Mouse (Mus musculus) midbrain, embryonic 13.5 days (tissue): ENCODE measurements around the gene Fcgr4. TPM values are rescaled to one million over a fixed set of nuclear protein-coding genes. Genes with fewer than 3 reads are reported as not detected.

Source experiments
- ATAC-seq: fragments of 200-750 bp; cut with Nextera tagmentation; 2 replicates; pipeline ENCODE4 v1.8.0; 2017; ENCODE audit warnings: mild to moderate bottlenecking, moderate TSS enrichment, moderate library complexity
- H3K27ac ChIP-seq: fragments of 300-500 bp; sonication (generic); 2 replicates; pipeline ENCODE4 v1.5.1; 2015; ENCODE audit warnings: inconsistent platforms, mild to moderate bottlenecking, moderate library complexity
- H3K27me3 ChIP-seq: fragments of 300-500 bp; sonication (generic); 2 replicates; pipeline ENCODE4 v1.6.1; 2015; ENCODE audit warnings: mild to moderate bottlenecking, inconsistent platforms
- H3K36me3 ChIP-seq: fragments of 300-500 bp; sonication (generic); 2 replicates; pipeline ENCODE4 v1.6.1; 2015; ENCODE audit warnings: mild to moderate bottlenecking, inconsistent platforms
- H3K4me1 ChIP-seq: fragments of 300-500 bp; sonication (generic); replicated peaks from 2 replicates; pipeline ENCODE4 v1.6.1; 2015; ENCODE audit warnings: inconsistent platforms
- H3K4me2 ChIP-seq: fragments of 300-500 bp; sonication (generic); replicated peaks from 2 replicates; pipeline ENCODE4 v1.6.1; 2015; ENCODE audit warnings: moderate library complexity, mild to moderate bottlenecking, inconsistent platforms
- H3K4me3 ChIP-seq: fragments of 300-500 bp; sonication (generic); replicated peaks from 2 replicates; pipeline ENCODE4 v1.5.1; 2015; ENCODE audit warnings: mild to moderate bottlenecking, inconsistent platforms
- H3K9ac ChIP-seq: fragments of 300-500 bp; sonication (generic); replicated peaks from 2 replicates; pipeline ENCODE4 v1.6.1; 2015; ENCODE audit warnings: mild to moderate bottlenecking, inconsistent platforms
- H3K9me3 ChIP-seq: fragments of 300-500 bp; sonication (generic); 2 replicates; pipeline ENCODE4 v1.6.1; 2016; ENCODE audit warnings: mild to moderate bottlenecking, inconsistent platforms
- WGBS: fragments of 180-500 bp; shearing (Covaris S2); methylation state at CpG from one replicate; pipeline ENCODE4 v1.1.7; 2015; 5-methylcytosine and 5-hydroxymethylcytosine counted together
- polyA plus RNA-seq: library from polyadenylated mRNA; unstranded; fragments of >200 nt; fragmentation: Nextera tagmentation; extraction: Ambion mirVana; gene quantifications from 2 replicates; pipeline ENCODE4 v1.2.1, GENCODE M21; 2015

Gene Fcgr4
- polyA plus RNA-seq, 1 experiment from 2014 or later = not detected

DNA sequence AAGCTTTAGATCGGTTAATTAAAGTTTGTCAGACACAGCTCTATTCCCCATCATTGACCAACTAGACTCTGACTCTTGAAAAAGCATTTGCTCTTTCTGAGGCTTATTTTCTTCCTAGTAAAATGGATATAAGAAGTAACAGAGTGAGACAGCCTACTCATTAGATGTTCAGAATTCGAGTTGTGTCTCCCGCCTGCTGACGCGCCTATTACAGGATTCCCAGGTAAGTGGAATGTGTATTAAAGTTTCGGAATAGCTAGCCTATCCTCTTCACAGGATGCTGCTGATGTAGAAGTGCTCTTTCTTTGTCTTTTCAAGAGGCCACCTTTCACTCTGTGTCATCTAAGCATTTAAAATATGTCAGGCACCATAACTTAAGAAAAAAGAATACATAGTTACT, 20.4 kb downstream of the Fcgr4 start:
- peaks cover 10% of the 10 kb centered on the region for H3K27me3 ChIP-seq
- H3K27ac ChIP-seq = no peak overlapping the region
- H3K36me3 ChIP-seq = no peaks in the 10 kb centered on the region
- peaks cover 15% of the 10 kb centered on the region for H3K4me1 ChIP-seq
- 0 out of 2 replicates have a peak overlapping the region, but pooled peaks have one; percentile 86 for H3K4me3 ChIP-seq
- H3K4me2 ChIP-seq = 0 out of 2 replicates have a peak overlapping the region, but pooled peaks have one; percentile 20
- 79% methylated on average over 6 of the region's 6 CpGs for WGBS
- no peak for ATAC-seq
- no peak overlapping the region for H3K9ac ChIP-seq
- no peaks in the 10 kb centered on the region for H3K9me3 ChIP-seq

DNA sequence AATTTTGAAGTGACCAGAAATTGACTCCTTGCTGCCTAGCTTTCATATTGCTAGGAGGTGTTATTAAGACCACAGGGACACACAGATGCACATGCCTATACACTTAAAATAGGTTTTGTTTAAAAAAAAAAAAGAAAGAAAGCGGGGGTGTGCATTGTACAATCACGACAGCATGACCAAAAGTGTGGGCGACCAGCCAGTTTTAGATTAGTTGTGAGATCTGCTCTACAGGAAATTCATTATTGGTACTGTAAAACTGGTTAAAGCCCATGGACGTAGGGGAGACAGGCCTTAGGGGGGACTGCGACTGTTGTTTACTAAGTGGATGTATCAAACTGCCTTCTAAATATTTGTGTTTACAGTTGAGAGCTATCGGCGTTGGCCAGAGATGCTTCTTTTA, 21.2 kb downstream of the Fcgr4 start:
- H3K36me3 ChIP-seq = no peaks in the 10 kb centered on the region
- WGBS = 91% methylated on average over 7 of the region's 7 CpGs

DNA sequence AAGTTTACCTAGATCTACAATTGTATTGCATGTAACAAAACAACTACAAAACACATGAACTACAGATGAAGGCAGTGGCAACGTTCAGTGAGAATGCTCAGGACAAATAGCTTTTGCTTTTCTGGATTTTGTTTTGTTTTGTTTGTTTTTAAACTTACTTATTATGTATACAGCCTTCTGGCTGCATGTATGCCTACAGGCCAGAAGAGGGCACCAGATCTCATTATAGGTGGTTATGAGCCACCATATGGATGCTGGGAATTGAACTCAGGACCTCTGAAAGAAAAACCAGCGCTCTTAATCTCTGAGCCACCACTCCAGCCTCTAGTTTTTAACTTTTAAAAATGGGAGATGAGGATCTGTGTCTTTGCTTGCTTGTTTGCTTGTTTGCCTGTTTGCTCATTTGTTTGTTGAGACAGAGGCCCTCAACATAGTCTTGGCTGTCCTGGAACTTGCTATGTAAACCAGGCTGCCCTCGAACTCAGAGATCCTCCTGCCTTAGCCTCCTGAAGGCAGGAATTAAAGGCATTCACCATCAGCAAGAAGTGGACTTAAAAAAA, 25.0 kb downstream of the Fcgr4 start:
- H3K9me3 ChIP-seq = no peaks in the 10 kb centered on the region
- peaks cover 4% of the 10 kb centered on the region for H3K4me1 ChIP-seq
- peak overlapping the region; percentile 80 for H3K27ac ChIP-seq
- 68% methylated on average over 3 of the region's 3 CpGs for WGBS
- H3K4me3 ChIP-seq = peak overlapping the region; percentile 66
- ATAC-seq = no peak
- H3K4me2 ChIP-seq = peak overlapping the region; percentile 52
- no peaks in the 10 kb centered on the region for H3K27me3 ChIP-seq
- H3K9ac ChIP-seq = peak overlapping the region; percentile 61
- H3K36me3 ChIP-seq = no peaks in the 10 kb centered on the region

More for the DNA sequence above, 21.2 kb downstream of the Fcgr4 start:
- Histone ChIP-seq H3K4me3 (no peak overlapping the region), H3K27ac (no peak overlapping the region), H3K4me2 (no peak overlapping the region), H3K27me3 (peaks cover 10% of the 10 kb centered on the region), H3K4me1 (peaks cover 9% of the 10 kb centered on the region), H3K9me3 (no peaks in the 10 kb centered on the region), H3K9ac (no peak overlapping the region)
- no peak for ATAC-seq

DNA sequence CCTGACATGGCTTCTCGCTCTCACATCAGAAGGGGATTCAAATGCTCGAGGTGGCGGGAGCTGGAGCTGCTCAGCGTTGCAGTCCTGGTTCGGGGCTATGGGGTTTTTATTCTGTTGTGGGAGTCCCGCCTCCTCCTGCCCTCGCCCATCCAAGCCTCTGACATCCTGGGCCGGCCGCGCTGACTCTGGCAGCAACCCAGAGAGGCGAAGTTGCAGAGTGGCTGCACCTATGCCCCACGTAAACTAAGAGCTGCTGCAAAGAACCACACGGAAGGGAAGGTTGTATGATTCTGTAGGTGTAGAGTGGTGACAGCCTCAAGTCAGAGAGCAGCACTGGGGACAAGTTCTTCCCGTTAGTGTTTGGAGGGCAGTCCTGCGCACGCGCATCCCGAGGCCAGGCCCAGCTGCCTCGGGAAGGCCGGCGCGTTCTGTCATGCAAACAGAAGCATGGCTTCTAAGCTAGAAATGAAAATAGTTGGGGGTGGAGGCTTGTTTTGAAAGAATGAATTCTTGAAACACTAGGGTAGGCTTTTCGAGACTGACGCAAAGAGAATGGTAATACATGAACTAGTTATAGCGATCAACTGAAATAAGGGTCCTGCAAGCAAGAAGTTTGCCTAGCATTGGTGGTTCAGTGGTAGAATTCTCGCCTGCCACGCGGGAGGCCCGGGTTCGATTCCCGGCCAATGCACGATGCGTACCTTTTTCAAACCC, 25.8 kb downstream of the Fcgr4 start:
- Histone ChIP-seq H3K27me3 (no peaks in the 10 kb centered on the region), H3K4me2 (peak overlapping the region; percentile 52), H3K9me3 (no peaks in the 10 kb centered on the region), H3K4me3 (peak overlapping the region; percentile 66), H3K4me1 (peaks cover 4% of the 10 kb centered on the region), H3K9ac (peak overlapping the region; percentile 61), H3K36me3 (no peaks in the 10 kb centered on the region), H3K27ac (peak overlapping the region; percentile 80)
- under 1% methylated on average over 33 of the region's 33 CpGs for WGBS
- peak; percentile 97 for ATAC-seq

DNA sequence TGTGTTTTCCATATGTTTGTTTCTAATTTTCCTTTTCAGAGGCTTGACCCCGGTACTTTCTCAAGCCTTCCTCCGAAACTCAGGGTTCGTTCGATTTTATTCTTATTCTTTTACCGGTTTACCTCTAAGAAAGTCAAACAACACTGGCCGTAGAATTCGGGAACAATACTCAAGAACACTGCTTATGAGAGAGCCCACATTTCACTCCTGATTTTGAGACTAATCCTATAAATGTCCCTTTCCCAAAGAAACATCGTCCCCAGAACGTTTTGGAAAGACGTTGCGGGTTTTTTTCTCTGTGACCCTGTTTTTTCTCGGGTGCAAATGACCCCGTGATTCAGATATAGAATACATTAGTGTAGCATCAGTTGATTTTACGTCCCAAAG, 26.4 kb downstream of the Fcgr4 start:
- Histone ChIP-seq H3K27me3 (no peaks in the 10 kb centered on the region), H3K4me2 (peak overlapping the region; percentile 50), H3K4me3 (peak overlapping the region; percentile 66), H3K4me1 (peaks cover 4% of the 10 kb centered on the region), H3K9ac (peak overlapping the region; percentile 40), H3K36me3 (no peaks in the 10 kb centered on the region), H3K9me3 (no peaks in the 10 kb centered on the region), H3K27ac (no peak overlapping the region)
- 5% methylated on average over 14 of the region's 14 CpGs for WGBS
- ATAC-seq = no peak; the same call in 1 of the 2 replicates

DNA sequence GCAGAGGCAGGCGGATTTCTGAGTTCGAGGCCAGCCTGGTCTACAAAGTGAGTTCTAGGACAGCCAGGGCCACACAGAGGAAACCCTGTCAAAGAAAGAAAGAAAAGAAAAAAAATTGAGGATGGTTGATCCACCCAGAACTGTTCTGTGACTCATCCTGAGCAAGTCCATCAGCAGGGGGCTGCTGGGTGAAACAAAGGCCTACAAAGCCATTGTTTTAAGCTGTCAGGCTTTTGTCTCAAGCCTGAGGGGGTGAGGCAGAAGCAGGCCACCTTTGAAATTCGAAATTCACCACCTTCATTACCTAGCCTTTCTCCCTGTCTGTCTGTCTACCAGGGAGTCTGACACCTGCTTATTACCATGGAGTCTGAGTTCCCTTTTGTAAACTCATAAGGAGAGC, 27.8 kb downstream of the Fcgr4 start:
- Histone ChIP-seq H3K9ac (no peak overlapping the region), H3K9me3 (no peaks in the 10 kb centered on the region), H3K4me1 (peaks cover 4% of the 10 kb centered on the region), H3K4me2 (no peak overlapping the region), H3K4me3 (no peak overlapping the region), H3K27ac (no peak overlapping the region), H3K27me3 (no peaks in the 10 kb centered on the region), H3K36me3 (no peaks in the 10 kb centered on the region)
- WGBS = 76% methylated on average over 3 of the region's 3 CpGs
- no peak for ATAC-seq

DNA sequence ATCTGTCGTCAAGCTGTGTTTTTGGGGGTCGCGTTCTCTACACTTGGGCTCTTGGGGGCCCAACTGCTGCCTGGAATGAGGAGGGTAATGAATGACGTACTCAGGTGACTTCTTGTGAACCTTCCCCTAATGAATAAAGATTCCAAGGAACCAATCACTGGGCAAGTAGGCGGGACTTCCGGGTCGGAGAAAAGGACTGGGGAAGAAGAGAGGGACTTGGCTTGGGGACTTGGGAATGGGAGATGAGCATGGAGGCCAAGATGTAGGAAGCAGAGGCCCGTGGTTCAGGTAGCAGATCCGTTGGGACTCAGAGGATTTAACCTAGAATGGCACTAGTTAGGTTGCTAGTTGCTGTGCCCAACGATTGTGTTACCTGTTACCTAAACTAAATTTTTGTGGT, 30.5 kb downstream of the Fcgr4 start:
- Histone ChIP-seq H3K36me3 (no peaks in the 10 kb centered on the region), H3K27ac (no peak overlapping the region), H3K9ac (no peak overlapping the region), H3K27me3 (no peaks in the 10 kb centered on the region), H3K4me3 (0 out of 2 replicates have a peak overlapping the region, but pooled peaks have one; percentile 9), H3K9me3 (no peaks in the 10 kb centered on the region), H3K4me1 (peaks cover 4% of the 10 kb centered on the region), H3K4me2 (peak overlapping the region; percentile 29)
- WGBS = 44% methylated on average over 10 of the region's 10 CpGs
- no peak for ATAC-seq

DNA sequence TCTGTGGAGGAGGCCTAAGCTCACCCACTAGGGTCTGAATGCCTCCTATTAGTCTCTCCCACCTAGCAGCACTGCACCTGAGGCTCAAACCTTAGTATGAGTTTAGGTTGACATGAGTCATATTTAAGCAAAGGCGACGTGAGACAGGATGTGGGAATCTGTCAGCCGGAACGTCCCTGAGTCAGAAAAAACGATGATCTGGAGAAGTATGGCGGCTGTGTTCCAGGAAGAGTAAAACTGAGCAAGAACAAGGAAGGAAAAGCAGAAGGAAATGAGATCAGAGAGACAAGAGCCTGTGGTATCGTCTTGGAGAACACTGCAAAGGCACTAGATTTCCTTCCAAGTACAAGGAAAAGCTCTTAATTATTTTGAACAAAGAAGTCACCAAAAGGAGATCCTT, 32.1 kb downstream of the Fcgr4 start:
- H3K9ac ChIP-seq = no peak overlapping the region
- H3K4me3 ChIP-seq = no peak overlapping the region
- H3K27me3 ChIP-seq = no peaks in the 10 kb centered on the region
- H3K4me2 ChIP-seq = no peak overlapping the region
- WGBS = 92% methylated on average over 7 of the region's 7 CpGs
- no peaks in the 10 kb centered on the region for H3K9me3 ChIP-seq
- H3K27ac ChIP-seq = no peak overlapping the region
- H3K36me3 ChIP-seq = no peaks in the 10 kb centered on the region
- H3K4me1 ChIP-seq = no peaks in the 10 kb centered on the region
- ATAC-seq = no peak

DNA sequence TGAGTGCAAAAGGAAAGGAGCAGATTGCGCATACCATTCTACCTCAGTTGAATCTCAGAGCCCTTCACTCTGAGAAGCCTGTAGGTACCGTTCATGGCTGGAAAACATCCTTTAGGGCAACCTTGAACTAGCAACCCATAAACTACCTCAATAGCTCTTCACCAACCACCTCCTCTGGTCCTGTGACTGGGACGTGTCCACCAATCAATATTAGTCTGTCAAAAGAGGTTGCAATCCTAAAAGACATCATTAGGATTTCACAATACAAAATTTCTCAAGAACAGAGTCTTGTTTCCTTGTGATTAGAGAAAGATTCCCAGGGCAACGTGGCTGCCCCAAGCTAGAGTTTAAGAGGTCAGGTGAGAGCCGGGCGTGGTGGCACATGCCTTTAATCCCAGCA, 34.6 kb downstream of the Fcgr4 start:
- H3K9ac ChIP-seq = no peak overlapping the region
- WGBS = 83% methylated on average over 6 of the region's 6 CpGs
- H3K36me3 ChIP-seq = no peaks in the 10 kb centered on the region
- no peaks in the 10 kb centered on the region for H3K9me3 ChIP-seq
- no peak overlapping the region for H3K4me2 ChIP-seq
- H3K4me3 ChIP-seq = no peak overlapping the region
- H3K27me3 ChIP-seq = no peaks in the 10 kb centered on the region
- ATAC-seq = no peak
- H3K4me1 ChIP-seq = no peaks in the 10 kb centered on the region
- H3K27ac ChIP-seq = no peak overlapping the region

DNA sequence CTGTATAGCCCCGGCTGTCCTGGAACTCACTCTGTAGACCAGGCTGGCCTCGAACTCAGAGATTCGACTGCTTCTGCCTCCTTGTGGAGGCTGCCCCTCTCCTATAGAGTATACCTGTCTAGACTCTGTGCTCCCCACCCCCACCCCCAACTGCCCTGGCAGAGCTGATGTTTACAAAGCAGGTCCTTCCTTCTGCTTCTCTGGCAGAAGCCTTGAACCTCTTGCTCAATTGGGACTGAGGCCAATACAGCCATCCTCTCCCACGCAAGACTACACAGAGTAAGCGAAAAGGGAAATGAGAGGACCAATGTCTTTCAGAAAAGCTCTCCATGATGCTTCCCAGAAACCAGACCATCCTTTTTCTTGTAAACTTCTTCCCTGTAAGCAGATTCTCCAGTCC, 38.5 kb downstream of the Fcgr4 start:
- Histone ChIP-seq H3K4me2 (no peak overlapping the region), H3K4me1 (no peaks in the 10 kb centered on the region), H3K36me3 (no peaks in the 10 kb centered on the region), H3K4me3 (no peak overlapping the region), H3K9me3 (no peaks in the 10 kb centered on the region), H3K27me3 (peaks cover 3% of the 10 kb centered on the region; the same call in 1 of the 2 replicates), H3K27ac (no peak overlapping the region), H3K9ac (no peak overlapping the region)
- no peak for ATAC-seq
- 93% methylated on average over 5 of the region's 5 CpGs for WGBS

DNA sequence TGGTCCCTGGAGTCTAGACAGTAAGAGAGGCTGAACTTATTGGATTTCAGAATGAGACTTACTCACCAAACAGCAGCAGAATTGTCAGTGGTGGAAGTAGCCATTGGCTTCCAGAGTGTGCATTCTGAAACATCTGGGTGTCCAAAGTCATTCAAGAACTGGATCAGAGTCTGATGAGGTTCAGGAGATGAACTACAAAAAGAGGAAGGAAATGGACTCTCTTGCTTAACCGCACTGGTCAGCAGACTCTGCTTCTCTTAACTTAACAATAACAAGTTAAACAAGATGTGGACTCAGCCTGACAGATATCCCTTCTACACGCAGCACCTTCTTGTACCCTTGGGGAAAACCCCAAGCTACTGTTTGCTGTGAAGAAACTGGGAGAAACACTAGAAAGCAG, 40.5 kb downstream of the Fcgr4 start:
- 0 out of 2 replicates have a peak, but pooled peaks cover 2% of the 10 kb centered on the region for H3K9me3 ChIP-seq
- no peak overlapping the region for H3K9ac ChIP-seq
- H3K27ac ChIP-seq = no peak overlapping the region
- H3K4me3 ChIP-seq = no peak overlapping the region
- H3K36me3 ChIP-seq = no peaks in the 10 kb centered on the region
- 82% methylated on average over 2 of the region's 2 CpGs for WGBS
- no peak overlapping the region for H3K4me2 ChIP-seq
- H3K4me1 ChIP-seq = peaks cover 3% of the 10 kb centered on the region
- no peak for ATAC-seq
- peaks cover 15% of the 10 kb centered on the region for H3K27me3 ChIP-seq

DNA sequence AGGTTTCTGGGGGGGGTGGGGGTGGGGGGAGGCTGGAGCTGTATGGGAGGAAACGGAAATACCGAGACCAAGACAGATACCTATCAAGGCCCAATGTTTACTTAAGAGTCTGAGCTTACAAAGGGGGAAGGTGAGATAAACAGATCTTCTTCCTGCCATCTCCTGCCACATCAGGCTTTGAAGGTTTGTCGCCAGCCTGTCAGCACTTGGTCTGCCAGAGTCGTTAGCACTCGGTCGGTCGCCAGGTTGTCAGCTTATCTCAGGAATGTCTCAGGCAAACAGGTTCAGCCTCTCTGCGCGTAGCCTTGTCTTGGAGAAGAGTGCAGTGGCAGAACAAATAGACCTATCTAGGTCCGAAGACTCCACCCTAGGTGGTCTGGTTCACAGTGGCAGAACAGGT, 41.7 kb downstream of the Fcgr4 start:
- Histone ChIP-seq H3K27me3 (peaks cover 25% of the 10 kb centered on the region), H3K4me2 (no peak overlapping the region), H3K4me1 (peaks cover 7% of the 10 kb centered on the region), H3K9ac (no peak overlapping the region), H3K36me3 (no peaks in the 10 kb centered on the region), H3K27ac (no peak overlapping the region), H3K9me3 (0 out of 2 replicates have a peak, but pooled peaks cover 2% of the 10 kb centered on the region), H3K4me3 (no peak overlapping the region)
- WGBS = 57% methylated on average over 10 of the region's 10 CpGs
- ATAC-seq = no peak
